Mouse (Mus musculus): ENCODE data around the gene Npb. TPM values are rescaled to one million over a fixed set of nuclear protein-coding genes. Genes with fewer than 3 reads are reported as not detected.

The Npb gene
- polyA plus RNA-seq, 1 experiment from 2014 or later = 12.1 TPM

- Histone ChIP-seq H3K36me3 (peaks cover 34% of the 10 kb centered on the region), H3K4me1 (peaks cover 30% of the 10 kb centered on the region), H3K9me3 (no peaks in the 10 kb centered on the region), H3K4me3 (replicated peaks) (peak overlapping the region; percentile 76), H3K27me3 (replicated peaks) (no peaks in the 10 kb centered on the region), H3K27ac (peak overlapping the region; percentile 96), H3K9ac (peak overlapping the region; percentile 85), H3K4me2 (peak overlapping the region; percentile 72)
- under 1% methylated on average over 23 of the region's 23 CpGs for whole genome bisulfite sequencing
- ATAC-seq (ENCODE audit: insufficient read depth, low FRiP score, low read depth) = no peak
Observed at GRCm38 (mm10) chr11:120573585-120574277, 34.5 kb upstream of the Npb start.

DNA sequence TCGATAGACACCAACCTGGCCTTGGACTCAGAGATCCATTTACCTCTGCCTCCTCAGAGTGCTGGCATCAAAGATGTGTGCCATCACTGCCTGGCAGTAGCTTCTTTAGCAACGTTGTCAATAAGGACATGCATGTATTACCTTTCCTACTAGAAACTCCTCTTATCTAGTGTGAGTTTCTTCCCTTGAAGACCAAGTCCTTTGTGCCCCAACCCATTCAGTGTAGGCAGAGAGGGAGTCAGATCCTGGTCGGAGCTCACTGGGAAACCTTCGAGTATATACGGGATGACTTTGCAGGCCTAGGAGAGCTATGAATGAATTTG lies 34.0 kb upstream of the Npb start:
- no peaks in the 10 kb centered on the region for H3K27me3 ChIP-seq (replicated peaks)
- no peaks in the 10 kb centered on the region for H3K9me3 ChIP-seq
- H3K4me3 ChIP-seq (replicated peaks) = peak overlapping the region; percentile 76
- H3K4me2 ChIP-seq = peak overlapping the region; percentile 72
- H3K27ac ChIP-seq = peak overlapping the region; percentile 37
- WGBS = 30% methylated on average over 5 of the region's 5 CpGs
- H3K9ac ChIP-seq = peak overlapping the region; percentile 85; the same call in 1 of the 2 replicates
- ATAC-seq (ENCODE audit: insufficient read depth, low FRiP score, low read depth) = no peak
- H3K36me3 ChIP-seq = peaks cover 37% of the 10 kb centered on the region
- peaks cover 34% of the 10 kb centered on the region for H3K4me1 ChIP-seq

GRCm38 (mm10) chr11:120575046-120575445 lies 33.2 kb upstream of the Npb start:
- no peaks in the 10 kb centered on the region for H3K27me3 ChIP-seq (replicated peaks)
- ATAC-seq (ENCODE audit: insufficient read depth, low FRiP score, low read depth) = no peak
- H3K9ac ChIP-seq = no peak overlapping the region
- no peak overlapping the region for H3K4me3 ChIP-seq (replicated peaks)
- 79% methylated on average over 2 of the region's 2 CpGs for WGBS
- no peaks in the 10 kb centered on the region for H3K9me3 ChIP-seq
- H3K4me2 ChIP-seq = no peak overlapping the region
- peaks cover 37% of the 10 kb centered on the region for H3K36me3 ChIP-seq
- no peak overlapping the region for H3K27ac ChIP-seq
- H3K4me1 ChIP-seq = peaks cover 38% of the 10 kb centered on the region

- no peaks in the 10 kb centered on the region for H3K27me3 ChIP-seq (replicated peaks)
- no peaks in the 10 kb centered on the region for H3K9me3 ChIP-seq
- peaks cover 29% of the 10 kb centered on the region for H3K36me3 ChIP-seq
- H3K4me3 ChIP-seq (replicated peaks) = no peak overlapping the region
- H3K27ac ChIP-seq = 0 out of 2 replicates have a peak overlapping the region, but pooled peaks have one; percentile 55
- H3K9ac ChIP-seq = no peak overlapping the region
- no peak for ATAC-seq (ENCODE audit: insufficient read depth, low FRiP score, low read depth)
- no peak overlapping the region for H3K4me2 ChIP-seq
- H3K4me1 ChIP-seq = peaks cover 41% of the 10 kb centered on the region
Observed at GRCm38 (mm10) chr11:120575940-120576339, 32.3 kb upstream of the Npb start.

DNA sequence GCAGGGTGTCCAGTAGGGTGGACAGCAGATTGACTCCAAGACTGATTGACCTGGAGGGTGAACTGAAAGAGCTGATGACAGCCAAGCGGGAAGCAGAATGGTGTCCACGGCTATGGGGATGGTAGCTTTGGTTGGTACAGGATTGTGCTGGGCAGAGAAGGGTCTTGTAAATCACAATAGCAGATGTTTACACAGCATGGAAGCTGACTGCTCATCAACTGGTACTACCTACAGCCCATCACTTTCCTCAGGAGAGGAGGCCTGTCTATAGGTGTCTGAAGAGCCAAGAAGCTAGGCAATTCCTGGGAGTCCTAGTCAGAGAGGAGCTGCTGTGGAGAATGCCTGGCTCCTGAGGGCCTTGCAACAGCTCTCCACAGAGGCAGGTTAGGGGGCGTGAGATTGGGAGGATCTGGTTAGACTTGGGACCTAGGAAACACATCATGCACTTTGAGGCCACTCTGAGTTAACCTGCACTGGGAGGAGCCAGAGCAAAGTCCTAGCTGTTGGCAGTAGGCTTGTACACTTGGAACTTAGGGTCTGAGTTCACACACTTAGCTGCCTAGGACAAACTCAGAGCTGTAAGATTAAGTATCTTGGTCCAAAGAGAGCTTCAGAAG lies 31.8 kb upstream of the Npb start:
- peaks cover 35% of the 10 kb centered on the region for H3K4me1 ChIP-seq
- no peaks in the 10 kb centered on the region for H3K27me3 ChIP-seq (replicated peaks)
- no peak for ATAC-seq (ENCODE audit: insufficient read depth, low FRiP score, low read depth)
- 82% methylated on average over 3 of the region's 3 CpGs for WGBS
- no peak overlapping the region for H3K4me2 ChIP-seq
- peaks cover 24% of the 10 kb centered on the region for H3K36me3 ChIP-seq
- peak overlapping the region; percentile 55; the same call in 1 of the 2 replicates for H3K27ac ChIP-seq
- H3K9me3 ChIP-seq = no peaks in the 10 kb centered on the region
- H3K9ac ChIP-seq = no peak overlapping the region
- H3K4me3 ChIP-seq (replicated peaks) = no peak overlapping the region

DNA sequence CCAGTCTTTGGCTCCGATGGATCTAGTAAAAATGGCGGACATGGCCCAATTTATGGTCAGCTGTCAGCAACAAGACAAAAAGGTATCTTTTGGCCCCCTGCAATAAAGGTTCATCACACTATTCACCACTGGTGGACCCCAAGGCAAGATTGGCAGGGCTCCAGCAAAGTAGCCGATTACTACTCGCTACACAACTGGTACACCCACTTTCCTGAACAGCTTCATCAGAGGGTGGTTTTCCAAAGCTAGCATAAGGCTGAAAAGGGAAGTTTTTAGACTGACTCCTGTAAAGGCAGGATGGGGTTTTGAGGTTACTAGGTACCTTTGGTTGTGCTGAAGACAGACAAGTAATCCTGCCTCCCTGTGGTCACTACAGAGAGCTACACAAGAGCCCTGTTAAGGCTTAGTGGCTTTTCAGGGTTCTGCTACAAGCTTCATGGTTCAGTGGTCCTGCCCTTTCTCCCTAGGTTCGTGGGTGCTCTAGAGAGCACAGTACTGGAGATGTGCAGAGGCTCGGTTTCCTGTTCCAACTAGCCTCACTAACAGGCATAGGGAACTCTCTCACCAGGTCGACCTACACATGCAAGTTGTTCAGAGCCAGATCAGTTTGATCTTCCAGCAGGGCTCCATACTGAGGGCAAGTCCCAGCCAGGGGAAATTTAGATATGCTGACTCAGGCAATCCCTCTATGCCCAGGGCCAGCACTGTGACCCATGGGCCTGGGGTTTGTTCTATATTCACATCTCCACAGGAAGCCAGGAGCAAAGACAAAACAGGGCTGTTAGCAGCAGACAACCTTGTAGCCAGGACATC lies 30.9 kb upstream of the Npb start:
- Histone ChIP-seq H3K4me3 (replicated peaks) (no peak overlapping the region), H3K9ac (no peak overlapping the region), H3K36me3 (peaks cover 24% of the 10 kb centered on the region), H3K27ac (peak overlapping the region; percentile 55; the same call in 1 of the 2 replicates), H3K4me1 (peaks cover 38% of the 10 kb centered on the region), H3K4me2 (no peak overlapping the region), H3K27me3 (replicated peaks) (no peaks in the 10 kb centered on the region), H3K9me3 (no peaks in the 10 kb centered on the region)
- WGBS = 84% methylated on average over 7 of the region's 7 CpGs
- ATAC-seq (ENCODE audit: insufficient read depth, low FRiP score, low read depth) = no peak

DNA sequence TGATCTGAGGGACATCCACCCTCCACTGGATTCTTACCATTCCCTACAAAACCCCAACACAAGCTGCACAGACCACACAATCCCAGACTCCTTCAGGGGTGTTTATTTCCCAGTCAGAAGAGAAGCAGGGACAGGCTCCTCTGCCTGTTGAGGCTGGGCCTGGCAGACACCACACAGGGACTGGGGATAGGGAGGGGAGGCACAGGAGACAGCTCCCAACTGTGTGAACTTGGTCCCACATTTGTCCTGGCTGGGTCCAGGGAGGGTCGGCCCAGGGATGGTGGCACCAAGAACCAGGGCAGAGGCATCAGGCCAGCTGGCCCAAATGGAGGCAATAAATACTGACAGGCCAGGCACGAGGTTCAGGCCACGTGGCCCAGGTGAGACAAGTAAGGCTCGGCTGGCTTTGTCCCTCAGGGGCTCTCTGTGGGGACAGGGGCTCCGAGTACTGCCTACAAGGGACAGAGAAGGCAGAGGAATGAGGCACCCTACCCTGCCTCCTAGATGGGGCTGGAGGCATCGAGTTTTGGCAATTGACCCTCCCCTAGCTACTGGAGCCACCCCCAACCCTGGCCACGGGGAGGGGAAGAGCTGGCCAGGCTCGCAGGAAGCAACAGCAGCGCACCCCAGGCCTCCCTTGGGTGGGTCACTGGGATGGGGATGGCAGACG lies 30.1 kb upstream of the Npb start:
- Histone ChIP-seq H3K4me1 (peaks cover 38% of the 10 kb centered on the region), H3K4me2 (no peak overlapping the region), H3K27ac (no peak overlapping the region), H3K9ac (no peak overlapping the region), H3K4me3 (replicated peaks) (no peak overlapping the region), H3K36me3 (peaks cover 24% of the 10 kb centered on the region), H3K9me3 (no peaks in the 10 kb centered on the region), H3K27me3 (replicated peaks) (no peaks in the 10 kb centered on the region)
- no peak for ATAC-seq (ENCODE audit: insufficient read depth, low FRiP score, low read depth)
- WGBS = 86% methylated on average over 10 of the region's 10 CpGs

- Histone ChIP-seq H3K27me3 (replicated peaks) (no peaks in the 10 kb centered on the region), H3K27ac (no peak overlapping the region), H3K36me3 (peaks cover 25% of the 10 kb centered on the region), H3K9me3 (no peaks in the 10 kb centered on the region), H3K4me3 (replicated peaks) (no peak overlapping the region), H3K4me1 (peaks cover 38% of the 10 kb centered on the region), H3K9ac (no peak overlapping the region), H3K4me2 (no peak overlapping the region; the same call in 1 of the 2 replicates)
- no peak for ATAC-seq (ENCODE audit: insufficient read depth, low FRiP score, low read depth)
- 80% methylated on average over 11 of the region's 11 CpGs for WGBS
Observed at GRCm38 (mm10) chr11:120578694-120579243, 29.5 kb upstream of the Npb start.

GRCm38 (mm10) chr11:120579316-120580107 lies 28.8 kb upstream of the Npb start:
- no peak overlapping the region for H3K9ac ChIP-seq
- 53% methylated on average over 15 of the region's 15 CpGs for WGBS
- no peaks in the 10 kb centered on the region for H3K27me3 ChIP-seq (replicated peaks)
- peak overlapping the region; percentile 92 for H3K4me2 ChIP-seq
- H3K36me3 ChIP-seq = peaks cover 27% of the 10 kb centered on the region
- H3K4me1 ChIP-seq = peaks cover 33% of the 10 kb centered on the region
- ATAC-seq (ENCODE audit: insufficient read depth, low FRiP score, low read depth) = no peak
- no peaks in the 10 kb centered on the region for H3K9me3 ChIP-seq
- H3K27ac ChIP-seq = peak overlapping the region; percentile 90
- peak overlapping the region; percentile 92 for H3K4me3 ChIP-seq (replicated peaks)

GRCm38 (mm10) chr11:120580190-120580589 lies 28.1 kb upstream of the Npb start:
- H3K4me3 ChIP-seq (replicated peaks) = peak overlapping the region; percentile 92
- peak overlapping the region; percentile 90 for H3K27ac ChIP-seq
- H3K4me1 ChIP-seq = peaks cover 30% of the 10 kb centered on the region
- peaks cover 30% of the 10 kb centered on the region for H3K36me3 ChIP-seq
- H3K4me2 ChIP-seq = peak overlapping the region; percentile 92
- ATAC-seq (ENCODE audit: insufficient read depth, low FRiP score, low read depth) = no peak
- H3K9me3 ChIP-seq = no peaks in the 10 kb centered on the region
- H3K27me3 ChIP-seq (replicated peaks) = no peaks in the 10 kb centered on the region
- H3K9ac ChIP-seq = peak overlapping the region; percentile 70
- 47% methylated on average over 7 of the region's 7 CpGs for WGBS

DNA sequence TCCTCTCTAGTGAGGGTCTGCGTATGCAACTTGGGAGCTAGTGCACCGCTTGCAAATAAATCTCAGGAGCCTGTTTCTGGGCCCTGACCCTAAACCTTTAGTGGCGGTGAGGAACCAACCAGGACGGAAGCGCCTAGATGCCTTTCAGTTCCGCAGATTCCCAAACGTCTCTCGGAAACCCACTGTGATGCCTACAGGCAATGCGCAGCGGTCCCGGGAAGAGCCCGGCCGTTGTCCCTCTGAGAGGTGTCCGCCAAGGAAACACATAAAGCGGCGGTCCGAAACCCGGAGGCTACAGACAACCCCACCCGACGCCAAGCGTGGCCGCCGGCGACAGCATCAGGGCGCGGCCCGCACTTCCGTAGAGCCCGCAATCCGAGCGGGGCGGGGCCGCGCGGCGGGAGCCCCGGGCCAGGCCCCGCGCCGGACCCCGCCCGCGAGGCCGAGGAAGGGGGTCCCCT lies 27.4 kb upstream of the Npb start:
- Histone ChIP-seq H3K27ac (peak overlapping the region; percentile 90), H3K9ac (peak overlapping the region; percentile 70), H3K36me3 (peaks cover 33% of the 10 kb centered on the region), H3K4me3 (replicated peaks) (peak overlapping the region; percentile 92), H3K4me2 (peak overlapping the region; percentile 92), H3K27me3 (replicated peaks) (no peaks in the 10 kb centered on the region), H3K9me3 (no peaks in the 10 kb centered on the region), H3K4me1 (peaks cover 30% of the 10 kb centered on the region)
- under 1% methylated on average over 42 of the region's 44 CpGs for WGBS
- peak; percentile 20; the same call in 1 of the 2 replicates for ATAC-seq (ENCODE audit: insufficient read depth, low FRiP score, low read depth)

Measured in stomach, embryonic 15.5 days (tissue).